Mouse (Mus musculus) liver, embryonic 11.5 days (tissue): ENCODE data around the gene Plcxd3. TPM values are rescaled to one million over a fixed set of nuclear protein-coding genes. Genes with fewer than 3 reads are reported as not detected.
A peak's percentile ranks its signal among the peaks of the same experiment; 100 is the strongest.

Source experiments
- ATAC-seq: fragments of 200-750 bp; cut with Nextera tagmentation; replicated peaks from 2 replicates; pipeline ENCODE4 v1.8.0; 2017; ENCODE audit warnings: moderate number of reproducible peaks, mild to moderate bottlenecking, moderate TSS enrichment, moderate library complexity; ENCODE audit not compliant: low FRiP score
- DNase-seq: peaks from one replicate; pipeline ENCODE4 v3.0.0-alpha.2; 2017; ENCODE audit warnings: low spot score
- H3K27ac ChIP-seq: fragments of 300-500 bp; sonication (generic); 2 replicates; pipeline ENCODE4 v1.5.1; 2014; ENCODE audit warnings: mild to moderate bottlenecking, low read depth, low read length, control low read depth
- H3K27me3 ChIP-seq: fragments of 300-500 bp; sonication (generic); replicated peaks from 2 replicates; pipeline ENCODE4 v1.6.1; 2014; ENCODE audit warnings: low read length, mixed read lengths; ENCODE audit not compliant: control insufficient read depth, insufficient read depth
- H3K36me3 ChIP-seq: fragments of 300-500 bp; sonication (generic); 2 replicates; pipeline ENCODE4 v1.6.1; 2014; ENCODE audit warnings: mild to moderate bottlenecking, low read length, moderate library complexity, mixed read lengths; ENCODE audit not compliant: control insufficient read depth, insufficient read depth
- H3K4me1 ChIP-seq: fragments of 300-500 bp; sonication (generic); replicated peaks from 2 replicates; pipeline ENCODE4 v1.6.1; 2014; ENCODE audit warnings: low read length, mixed read lengths; ENCODE audit not compliant: control insufficient read depth, insufficient read depth
- H3K4me2 ChIP-seq: fragments of 300-500 bp; sonication (generic); 2 replicates; pipeline ENCODE4 v1.6.1; 2014; ENCODE audit warnings: mild to moderate bottlenecking, control low read depth, moderate library complexity
- H3K4me3 ChIP-seq: fragments of 300-500 bp; sonication (generic); 2 replicates; pipeline ENCODE4 v1.5.1; 2014; ENCODE audit warnings: low read depth, low read length, control low read depth
- H3K9ac ChIP-seq: fragments of 300-500 bp; sonication (generic); 2 replicates; pipeline ENCODE4 v1.6.1; 2014; ENCODE audit warnings: low read depth, low read length, control low read depth
- H3K9me3 ChIP-seq: fragments of 300-500 bp; sonication (generic); 2 replicates; pipeline ENCODE4 v1.6.1; 2016; ENCODE audit warnings: low read length, inconsistent platforms, mixed read lengths; ENCODE audit not compliant: control insufficient read depth
- WGBS: fragments of 180-500 bp; shearing (Covaris S2); extraction: QIAGEN DNeasy Blood & Tissue Kit; methylation state at CpG from one replicate; pipeline ENCODE4 v1.1.7; 2014; 5-methylcytosine and 5-hydroxymethylcytosine counted together
- polyA plus RNA-seq: library from polyadenylated mRNA; unstranded; fragments of >200 nt; fragmentation: Nextera tagmentation; extraction: Ambion mirVana; gene quantifications from 2 replicates; pipeline ENCODE4 v1.2.1, GENCODE M21; 2014

Gene Plcxd3
- 1.9 and 2.3 TPM in 2 replicates for polyA plus RNA-seq

- Histone ChIP-seq H3K27ac (no peak within 1 kb of the TSS), H3K9ac (no peak within 1 kb of the TSS), H3K36me3 (no peaks in the 10 kb centered on the region), H3K4me1 (no peaks in the 10 kb centered on the region), H3K27me3 (0 out of 2 replicates have a peak, but pooled peaks cover 3% of the 10 kb centered on the region), H3K4me3 (peak within 1 kb of the TSS; percentile 35), H3K4me2 (peak within 1 kb of the TSS; percentile 62), H3K9me3 (no peaks in the 10 kb centered on the region)
- WGBS, result 2% methylated on average over 33 of the region's 33 CpGs
- ATAC-seq (no peak), DNase-seq (no peak)
Measured at GRCm38 (mm10) chr15:4375423-4376220, at the start of gene Plcxd3. Plcxd3 (plus strand) TSS chr15:4375491.

- H3K9ac ChIP-seq, result no peak overlapping the region
- WGBS, result 70% methylated on average over 4 of the region's 4 CpGs
- H3K4me3 ChIP-seq, result no peak overlapping the region
- ATAC-seq (no peak), DNase-seq (no peak)
- no peaks in the 10 kb centered on the region for H3K9me3 ChIP-seq
- H3K4me2 ChIP-seq, result no peak overlapping the region
- H3K4me1 ChIP-seq, result no peaks in the 10 kb centered on the region
- no peaks in the 10 kb centered on the region for H3K36me3 ChIP-seq
- no peak overlapping the region for H3K27ac ChIP-seq
- no peaks in the 10 kb centered on the region for H3K27me3 ChIP-seq
Measured at GRCm38 (mm10) chr15:4331867-4332266, 43.4 kb upstream of the Plcxd3 start.

- no peak overlapping the region for H3K4me2 ChIP-seq
- no peaks in the 10 kb centered on the region for H3K27me3 ChIP-seq
- H3K9me3 ChIP-seq, result no peaks in the 10 kb centered on the region
- no peak for ATAC-seq
- WGBS, result 54% methylated on average over 4 of the region's 4 CpGs
- no peak overlapping the region for H3K27ac ChIP-seq
- H3K9ac ChIP-seq, result no peak overlapping the region
- no peak overlapping the region for H3K4me3 ChIP-seq
- H3K36me3 ChIP-seq, result no peaks in the 10 kb centered on the region
- no peaks in the 10 kb centered on the region for H3K4me1 ChIP-seq
- DNase-seq, result no peak
Measured at GRCm38 (mm10) chr15:4341620-4342019, 33.7 kb upstream of the Plcxd3 start.

- Histone ChIP-seq H3K4me3 (no peak overlapping the region), H3K9ac (no peak overlapping the region), H3K36me3 (no peaks in the 10 kb centered on the region), H3K27me3 (no peaks in the 10 kb centered on the region), H3K4me1 (no peaks in the 10 kb centered on the region), H3K27ac (no peak overlapping the region), H3K9me3 (no peaks in the 10 kb centered on the region), H3K4me2 (no peak overlapping the region)
- DNase-seq, result no peak
- ATAC-seq, result no peak
- WGBS, result 30% methylated on average over 7 of the region's 7 CpGs
Measured at GRCm38 (mm10) chr15:4348816-4349553, 26.3 kb upstream of the Plcxd3 start.

GRCm38 (mm10) chr15:4356397-4356796, 18.9 kb upstream of the Plcxd3 start:
- 67% methylated on average over 11 of the region's 11 CpGs for WGBS
- Histone ChIP-seq H3K4me1 (no peaks in the 10 kb centered on the region), H3K36me3 (no peaks in the 10 kb centered on the region), H3K4me2 (no peak overlapping the region), H3K9me3 (peaks cover 2% of the 10 kb centered on the region; the same call in 1 of the 2 replicates), H3K27ac (no peak overlapping the region), H3K9ac (no peak overlapping the region), H3K4me3 (no peak overlapping the region), H3K27me3 (no peaks in the 10 kb centered on the region)
- DNase-seq, result no peak
- ATAC-seq, result no peak

- Histone ChIP-seq H3K4me1 (no peaks in the 10 kb centered on the region), H3K27ac (no peak overlapping the region), H3K27me3 (no peaks in the 10 kb centered on the region), H3K36me3 (no peaks in the 10 kb centered on the region), H3K9me3 (peaks cover 2% of the 10 kb centered on the region; the same call in 1 of the 2 replicates), H3K4me3 (no peak overlapping the region), H3K4me2 (no peak overlapping the region), H3K9ac (no peak overlapping the region)
- WGBS, result 80% methylated on average over 4 of the region's 4 CpGs
- DNase-seq, result no peak
- ATAC-seq, result no peak
Measured at GRCm38 (mm10) chr15:4357706-4358105, 17.6 kb upstream of the Plcxd3 start.

- Histone ChIP-seq H3K4me3 (no peak overlapping the region), H3K9ac (no peak overlapping the region), H3K36me3 (no peaks in the 10 kb centered on the region), H3K27ac (no peak overlapping the region), H3K4me2 (no peak overlapping the region), H3K4me1 (no peaks in the 10 kb centered on the region), H3K9me3 (no peaks in the 10 kb centered on the region), H3K27me3 (no peaks in the 10 kb centered on the region)
- WGBS, result 54% methylated on average over 2 of the region's 2 CpGs
- DNase-seq, result no peak
- ATAC-seq, result no peak
Measured at GRCm38 (mm10) chr15:4367801-4368200, 7.5 kb upstream of the Plcxd3 start.

GRCm38 (mm10) chr15:4374453-4374990, 769 bp upstream of the Plcxd3 start:
- WGBS, result 56% methylated on average over 6 of the region's 6 CpGs
- Histone ChIP-seq H3K4me1 (no peaks in the 10 kb centered on the region), H3K27me3 (0 out of 2 replicates have a peak, but pooled peaks cover 3% of the 10 kb centered on the region), H3K36me3 (no peaks in the 10 kb centered on the region), H3K9ac (no peak overlapping the region), H3K27ac (no peak overlapping the region), H3K9me3 (no peaks in the 10 kb centered on the region), H3K4me3 (no peak overlapping the region), H3K4me2 (no peak overlapping the region)
- ATAC-seq, result no peak
- DNase-seq, result no peak
